Mouse (Mus musculus): Measurements from ENCODE around the gene Rnf103. TPM values are rescaled to one million over a fixed set of nuclear protein-coding genes. Genes with fewer than 3 reads are reported as not detected.

The Rnf103 gene
- polyA plus RNA-seq, 1 experiment = 4.5 TPM

- Histone ChIP-seq H3K36me3 (ENCODE audit: control insufficient read depth, insufficient read depth) (peaks cover 3% of the 10 kb centered on the region), H3K27me3 (ENCODE audit: control insufficient read depth, insufficient read depth, insufficient read length) (no peaks in the 10 kb centered on the region), H3K4me3 (ENCODE audit: insufficient read depth, poor library complexity, severe bottlenecking) (no peak overlapping the region), H3ac (ENCODE audit: control insufficient read depth, insufficient read length, low read depth) (no peak overlapping the region), H3K79me3 (ENCODE audit: low read depth) (no peaks in the 10 kb centered on the region), H3K79me2 (ENCODE audit: control insufficient read depth, insufficient read depth) (no peaks in the 10 kb centered on the region)
- TF ChIP-seq FOSL1 (IDR thresholded peaks at IDR 0.05; ENCODE audit: insufficient read depth, low read length, poor library complexity, severe bottlenecking) = no peak
- no peak for TF ChIP-seq USF1 (IDR thresholded peaks at IDR 0.05; ENCODE audit: low read depth)
Observed at GRCm38 (mm10) chr6:71504091-71504490, 10.4 kb downstream of the Rnf103 start.

- Histone ChIP-seq H3K36me3 (ENCODE audit: control insufficient read depth, insufficient read depth) (peaks cover 14% of the 10 kb centered on the region), H3K79me2 (ENCODE audit: control insufficient read depth, insufficient read depth) (no peaks in the 10 kb centered on the region), H3ac (ENCODE audit: control insufficient read depth, insufficient read length, low read depth) (no peak overlapping the region), H3K4me3 (ENCODE audit: insufficient read depth, poor library complexity, severe bottlenecking) (no peak overlapping the region), H3K27me3 (ENCODE audit: control insufficient read depth, insufficient read depth, insufficient read length) (no peaks in the 10 kb centered on the region), H3K79me3 (ENCODE audit: low read depth) (no peaks in the 10 kb centered on the region)
- TF ChIP-seq MYOG (IDR thresholded peaks at IDR 0.05; ENCODE audit: control insufficient read depth, extremely low read depth, insufficient read length) (no peak), MAX (IDR thresholded peaks at IDR 0.05) (no peak), FOSL1 (IDR thresholded peaks at IDR 0.05; ENCODE audit: insufficient read depth, low read length, poor library complexity, severe bottlenecking) (no peak), USF1 (IDR thresholded peaks at IDR 0.05; ENCODE audit: low read depth) (no peak)
Observed at GRCm38 (mm10) chr6:71505671-71506070, 12.0 kb downstream of the Rnf103 start.

GRCm38 (mm10) chr6:71519476-71519875, 25.8 kb downstream of the Rnf103 start:
- Histone ChIP-seq H3K79me2 (ENCODE audit: control insufficient read depth, insufficient read depth) (no peaks in the 10 kb centered on the region), H3K4me3 (ENCODE audit: insufficient read depth, poor library complexity, severe bottlenecking) (no peak overlapping the region), H3K27me3 (ENCODE audit: control insufficient read depth, insufficient read depth, insufficient read length) (no peaks in the 10 kb centered on the region), H3K79me3 (ENCODE audit: low read depth) (no peaks in the 10 kb centered on the region), H3ac (ENCODE audit: control insufficient read depth, insufficient read length, low read depth) (no peak overlapping the region), H3K36me3 (ENCODE audit: control insufficient read depth, insufficient read depth) (no peaks in the 10 kb centered on the region)
- TF ChIP-seq MYOG (IDR thresholded peaks at IDR 0.05; ENCODE audit: control insufficient read depth, extremely low read depth, insufficient read length) = no peak
- TF ChIP-seq CTCF (IDR thresholded peaks at IDR 0.05; ENCODE audit: control insufficient read depth, insufficient read depth, insufficient read length) = no peak
- TF ChIP-seq MAX (IDR thresholded peaks at IDR 0.05) = no peak
- TF ChIP-seq CEBPB (IDR thresholded peaks at IDR 0.05; ENCODE audit: low read depth) = no peak
- TF ChIP-seq MYOD1 (IDR thresholded peaks at IDR 0.05; ENCODE audit: control insufficient read depth, insufficient read length, low read depth) = no peak
- TF ChIP-seq USF1 (IDR thresholded peaks at IDR 0.05; ENCODE audit: low read depth) = no peak
- no peak for TF ChIP-seq FOSL1 (IDR thresholded peaks at IDR 0.05; ENCODE audit: insufficient read depth, low read length, poor library complexity, severe bottlenecking)

GRCm38 (mm10) chr6:71525556-71525955, 31.9 kb downstream of the Rnf103 start:
- Histone ChIP-seq H3K36me3 (ENCODE audit: control insufficient read depth, insufficient read depth) (no peaks in the 10 kb centered on the region), H3ac (ENCODE audit: control insufficient read depth, insufficient read length, low read depth) (no peak overlapping the region), H3K79me3 (ENCODE audit: low read depth) (no peaks in the 10 kb centered on the region), H3K4me3 (ENCODE audit: insufficient read depth, poor library complexity, severe bottlenecking) (no peak overlapping the region), H3K27me3 (ENCODE audit: control insufficient read depth, insufficient read depth, insufficient read length) (no peaks in the 10 kb centered on the region), H3K79me2 (ENCODE audit: control insufficient read depth, insufficient read depth) (no peaks in the 10 kb centered on the region)
- TF ChIP-seq MAX (IDR thresholded peaks at IDR 0.05) (no peak), FOSL1 (IDR thresholded peaks at IDR 0.05; ENCODE audit: insufficient read depth, low read length, poor library complexity, severe bottlenecking) (no peak), MYOD1 (IDR thresholded peaks at IDR 0.05; ENCODE audit: control insufficient read depth, insufficient read length, low read depth) (no peak), CTCF (IDR thresholded peaks at IDR 0.05; ENCODE audit: control insufficient read depth, insufficient read depth, insufficient read length) (no peak), USF1 (IDR thresholded peaks at IDR 0.05; ENCODE audit: low read depth) (no peak), CEBPB (IDR thresholded peaks at IDR 0.05; ENCODE audit: low read depth) (no peak), MYOG (IDR thresholded peaks at IDR 0.05; ENCODE audit: control insufficient read depth, extremely low read depth, insufficient read length) (no peak)

- TF ChIP-seq CTCF (IDR thresholded peaks at IDR 0.05; ENCODE audit: control insufficient read depth, insufficient read depth, insufficient read length) (no peak), FOSL1 (IDR thresholded peaks at IDR 0.05; ENCODE audit: insufficient read depth, low read length, poor library complexity, severe bottlenecking) (no peak), USF1 (IDR thresholded peaks at IDR 0.05; ENCODE audit: low read depth) (no peak), CEBPB (IDR thresholded peaks at IDR 0.05; ENCODE audit: low read depth) (no peak), MYOD1 (IDR thresholded peaks at IDR 0.05; ENCODE audit: control insufficient read depth, insufficient read length, low read depth) (no peak), MAX (IDR thresholded peaks at IDR 0.05) (no peak), MYOG (IDR thresholded peaks at IDR 0.05; ENCODE audit: control insufficient read depth, extremely low read depth, insufficient read length) (no peak)
- Histone ChIP-seq H3K79me2 (ENCODE audit: control insufficient read depth, insufficient read depth) (no peaks in the 10 kb centered on the region), H3ac (ENCODE audit: control insufficient read depth, insufficient read length, low read depth) (no peak overlapping the region), H3K27me3 (ENCODE audit: control insufficient read depth, insufficient read depth, insufficient read length) (no peaks in the 10 kb centered on the region), H3K79me3 (ENCODE audit: low read depth) (no peaks in the 10 kb centered on the region), H3K4me3 (ENCODE audit: insufficient read depth, poor library complexity, severe bottlenecking) (no peak overlapping the region), H3K36me3 (ENCODE audit: control insufficient read depth, insufficient read depth) (no peaks in the 10 kb centered on the region)
Observed at GRCm38 (mm10) chr6:71527056-71527455, 33.4 kb downstream of the Rnf103 start.

GRCm38 (mm10) chr6:71527826-71528225, 34.1 kb downstream of the Rnf103 start:
- Histone ChIP-seq H3K27me3 (ENCODE audit: control insufficient read depth, insufficient read depth, insufficient read length) (no peaks in the 10 kb centered on the region), H3K79me3 (ENCODE audit: low read depth) (no peaks in the 10 kb centered on the region), H3K4me3 (ENCODE audit: insufficient read depth, poor library complexity, severe bottlenecking) (no peak overlapping the region), H3K36me3 (ENCODE audit: control insufficient read depth, insufficient read depth) (no peaks in the 10 kb centered on the region), H3ac (ENCODE audit: control insufficient read depth, insufficient read length, low read depth) (no peak overlapping the region), H3K79me2 (ENCODE audit: control insufficient read depth, insufficient read depth) (no peaks in the 10 kb centered on the region)
- TF ChIP-seq CEBPB (IDR thresholded peaks at IDR 0.05; ENCODE audit: low read depth) (no peak), USF1 (IDR thresholded peaks at IDR 0.05; ENCODE audit: low read depth) (no peak), CTCF (IDR thresholded peaks at IDR 0.05; ENCODE audit: control insufficient read depth, insufficient read depth, insufficient read length) (no peak), MAX (IDR thresholded peaks at IDR 0.05) (no peak), MYOG (IDR thresholded peaks at IDR 0.05; ENCODE audit: control insufficient read depth, extremely low read depth, insufficient read length) (no peak), MYOD1 (IDR thresholded peaks at IDR 0.05; ENCODE audit: control insufficient read depth, insufficient read length, low read depth) (no peak), FOSL1 (IDR thresholded peaks at IDR 0.05; ENCODE audit: insufficient read depth, low read length, poor library complexity, severe bottlenecking) (no peak)
